Mouse (Mus musculus): Measurements from ENCODE around the gene Prkca.

DNA sequence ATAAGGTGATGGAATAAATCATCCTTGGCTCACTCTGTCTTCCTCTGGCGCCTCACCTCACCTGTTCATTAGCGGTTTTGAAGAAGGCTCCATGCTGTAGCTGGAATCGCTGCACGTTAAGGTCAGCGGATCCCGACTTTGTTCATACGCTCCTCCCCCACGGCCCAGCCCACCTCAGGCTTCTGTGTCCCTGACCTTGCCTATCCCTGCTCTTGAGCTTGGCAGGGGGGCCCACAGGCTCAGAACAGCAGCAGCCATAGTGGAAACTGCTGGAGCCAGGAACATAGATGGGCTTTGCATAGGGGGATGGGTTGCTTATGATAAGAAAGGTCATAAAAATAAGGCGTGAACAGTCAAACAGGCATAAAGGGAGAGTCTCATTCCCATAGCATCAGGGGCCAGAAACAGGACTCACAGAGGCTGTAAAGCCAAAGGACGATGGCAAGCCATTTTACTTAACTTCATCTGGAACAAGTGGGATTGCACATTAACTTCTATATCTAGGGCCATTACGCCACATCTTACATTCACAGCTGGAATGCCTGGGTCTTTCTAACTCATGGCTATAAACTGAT lies 102.7 kb downstream of the Prkca start:
- TF ChIP-seq CTCF (conservative IDR thresholded peaks at IDR 0.05; ENCODE audit: insufficient read depth, insufficient read length, low read depth, low read length) (no peak), POLR2A (IDR thresholded peaks at IDR 0.05; ENCODE audit: low read depth, low read length) (no peak)
